Mouse (Mus musculus) retina, postnatal 7 days (tissue): ENCODE measurements at regions not wholly inside any gene's neighbourhood (a gene's known extent, or its start where the extent isn't known, plus 50 kb on each side); places are given as distances from the start of the nearest gene placed in this dataset.
"Not testable (repeated sequence)": the region's sequence is repeated elsewhere in the genome, so short reads cannot be mapped to it uniquely, and the experiment has no call there.

ENCODE experiments used
- DNase-seq: peaks from one replicate; pipeline ENCODE4 v3.0.0-alpha.2; 2012; ENCODE audit warnings: low read depth, low spot score

- no peak for DNase-seq
Measured at GRCm38 (mm10) chr16:49409235-49409634, 289.8 kb upstream of the Ift57 start.

- DNase-seq = no peak
Measured at GRCm38 (mm10) chr16:49430296-49430695, 268.7 kb upstream of the Ift57 start.

GRCm38 (mm10) chr16:49431902-49432301 is 267.1 kb upstream of the Ift57 start:
- DNase-seq = no peak

GRCm38 (mm10) chr16:49441225-49441624 is 257.8 kb upstream of the Ift57 start:
- no peak for DNase-seq

GRCm38 (mm10) chr16:49447356-49447755 is 251.7 kb upstream of the Ift57 start:
- not testable (repeated sequence) for DNase-seq

- no peak for DNase-seq
Measured at GRCm38 (mm10) chr16:49493881-49494280, 205.2 kb upstream of the Ift57 start.

GRCm38 (mm10) chr16:49497521-49498010 is 201.5 kb upstream of the Ift57 start:
- DNase-seq = no peak

- peak; percentile 32 for DNase-seq
Measured at GRCm38 (mm10) chr16:49500818-49501217, 198.2 kb upstream of the Ift57 start.

GRCm38 (mm10) chr16:49503897-49504413 is 195.1 kb upstream of the Ift57 start:
- no peak for DNase-seq

- no peak for DNase-seq
Measured at GRCm38 (mm10) chr16:49504669-49505068, 194.4 kb upstream of the Ift57 start.

- no peak for DNase-seq
Measured at GRCm38 (mm10) chr16:49505271-49505670, 193.8 kb upstream of the Ift57 start.

GRCm38 (mm10) chr16:49518844-49519243 is 180.2 kb upstream of the Ift57 start:
- no peak for DNase-seq

GRCm38 (mm10) chr16:49520411-49520810 is 178.6 kb upstream of the Ift57 start:
- DNase-seq = no peak

GRCm38 (mm10) chr16:49521685-49522084 is 177.3 kb upstream of the Ift57 start:
- no peak for DNase-seq

GRCm38 (mm10) chr16:49522576-49522975 is 176.5 kb upstream of the Ift57 start:
- no peak for DNase-seq

GRCm38 (mm10) chr16:49528618-49529017 is 170.4 kb upstream of the Ift57 start:
- DNase-seq = not testable (repeated sequence)

- peak; percentile 6 for DNase-seq
Measured at GRCm38 (mm10) chr16:49529060-49529459, 170.0 kb upstream of the Ift57 start.

GRCm38 (mm10) chr16:49530051-49530450 is 169.0 kb upstream of the Ift57 start:
- DNase-seq = no peak

GRCm38 (mm10) chr16:49532071-49532686 is 166.9 kb upstream of the Ift57 start:
- no peak for DNase-seq

- DNase-seq = no peak
Measured at GRCm38 (mm10) chr16:49533498-49533998, 165.5 kb upstream of the Ift57 start.

- DNase-seq = no peak
Measured at GRCm38 (mm10) chr16:49550231-49550630, 148.8 kb upstream of the Ift57 start.

- DNase-seq = no peak
Measured at GRCm38 (mm10) chr16:49570031-49570430, 129.0 kb upstream of the Ift57 start.

GRCm38 (mm10) chr16:49572485-49573170 is 126.4 kb upstream of the Ift57 start:
- no peak for DNase-seq
